Mouse (Mus musculus): ENCODE measurements around the gene Adamtsl3.

Adamtsl3 gene

GRCm38 (mm10) chr7:82531376-82531775 is 195.9 kb downstream of the Adamtsl3 start:
- DNase-seq = peak; percentile 89

GRCm38 (mm10) chr7:82533188-82533587 is 197.7 kb downstream of the Adamtsl3 start:
- DNase-seq = no peak

- peak; percentile 76 for DNase-seq
These were observed 198.4 kb downstream of the Adamtsl3 start for GRCm38 (mm10) chr7:82533747-82534504.

GRCm38 (mm10) chr7:82544390-82544919 is 209.0 kb downstream of the Adamtsl3 start:
- DNase-seq = peak; percentile 39

- peak; percentile 1 for DNase-seq
These were observed 216.5 kb downstream of the Adamtsl3 start for GRCm38 (mm10) chr7:82552005-82552404.

GRCm38 (mm10) chr7:82555803-82556202 is 220.3 kb downstream of the Adamtsl3 start:
- DNase-seq = peak; percentile 3

- peak; percentile 74 for DNase-seq
These were observed 220.9 kb downstream of the Adamtsl3 start for GRCm38 (mm10) chr7:82556417-82556816.

GRCm38 (mm10) chr7:82557111-82557510 is 221.6 kb downstream of the Adamtsl3 start:
- peak; percentile 76 for DNase-seq

- DNase-seq = peak; percentile 86
These were observed 231.2 kb downstream of the Adamtsl3 start for GRCm38 (mm10) chr7:82566688-82567087.

GRCm38 (mm10) chr7:82567811-82568210 is 232.3 kb downstream of the Adamtsl3 start:
- DNase-seq = peak; percentile 25

GRCm38 (mm10) chr7:82572981-82573380 is 237.5 kb downstream of the Adamtsl3 start:
- peak; percentile 13 for DNase-seq

GRCm38 (mm10) chr7:82580007-82580406 is 244.5 kb downstream of the Adamtsl3 start:
- peak; percentile 61 for DNase-seq

GRCm38 (mm10) chr7:82581802-82582201 is 246.3 kb downstream of the Adamtsl3 start:
- peak; percentile 8 for DNase-seq

GRCm38 (mm10) chr7:82582534-82582933 is 247.0 kb downstream of the Adamtsl3 start:
- peak; percentile 50 for DNase-seq

GRCm38 (mm10) chr7:82590931-82591330 is 255.4 kb downstream of the Adamtsl3 start:
- no peak for DNase-seq

GRCm38 (mm10) chr7:82602008-82602407 is 266.5 kb downstream of the Adamtsl3 start:
- no peak for DNase-seq

- no peak for DNase-seq
These were observed 269.9 kb downstream of the Adamtsl3 start for GRCm38 (mm10) chr7:82605425-82605824.

GRCm38 (mm10) chr7:82609629-82610028 is 274.1 kb downstream of the Adamtsl3 start:
- DNase-seq = no peak

GRCm38 (mm10) chr7:82625342-82625741 is 289.8 kb downstream of the Adamtsl3 start:
- no peak for DNase-seq

- no peak for DNase-seq
These were observed 311.7 kb downstream of the Adamtsl3 start for GRCm38 (mm10) chr7:82647183-82647582.

- DNase-seq = no peak
These were observed 312.4 kb downstream of the Adamtsl3 start for GRCm38 (mm10) chr7:82647909-82648308.

GRCm38 (mm10) chr7:82648353-82649080 is 313.0 kb downstream of the Adamtsl3 start, which contains the start of the genes Saxo2 and Efl1:
Gene Saxo2, minus strand, starts transcription at chr7:82648528.
Gene Efl1, plus strand, starts transcription at chr7:82648614.
- peak; percentile 99 for DNase-seq

GRCm38 (mm10) chr7:82649081-82649445 is 313.6 kb downstream of the Adamtsl3 start:
- peak; percentile 81 for DNase-seq
